Mouse (Mus musculus): ENCODE measurements around the gene Hoxd4. TPM values are rescaled to one million over a fixed set of nuclear protein-coding genes. Genes with fewer than 3 reads are reported as not detected.

Gene Hoxd4
- polyA plus RNA-seq, 1 experiment from 2014 or later, result 0.82 TPM

- DNase-seq (ENCODE audit: low spot score), result no peak
- peak overlapping the region; percentile 93; the same call in 1 of the 2 replicates for H3K4me2 ChIP-seq (ENCODE audit: low read depth, low read length)
Observed at GRCm38 (mm10) chr2:74763976-74764375, 52.2 kb downstream of the Hoxd4 start.

GRCm38 (mm10) chr2:74774359-74774758 lies 62.6 kb downstream of the Hoxd4 start:
- Histone ChIP-seq H3K27me3 (replicated peaks; ENCODE audit: control insufficient read depth, insufficient read depth, low read length) (no peaks in the 10 kb centered on the region; the same call in 1 of the 2 replicates), H3K27ac (replicated peaks; ENCODE audit: low read depth, low read length) (no peak overlapping the region), H3K4me2 (ENCODE audit: low read depth, low read length) (no peak overlapping the region), H3K9me3 (ENCODE audit: control insufficient read depth, low read length) (no peaks in the 10 kb centered on the region), H3K4me3 (ENCODE audit: low read depth, low read length) (no peak overlapping the region), H3K36me3 (ENCODE audit: control insufficient read depth, insufficient read depth, low read length) (no peaks in the 10 kb centered on the region), H3K4me1 (ENCODE audit: control insufficient read depth, insufficient read depth, low read length) (no peaks in the 10 kb centered on the region), H3K9ac (ENCODE audit: low read depth, low read length) (no peak overlapping the region)
- WGBS, result 80% methylated on average over 2 of the region's 2 CpGs
- DNase-seq (ENCODE audit: low spot score), result no peak
- ATAC-seq (ENCODE audit: low read depth), result no peak

More at GRCm38 (mm10) chr2:74763976-74764375, 52.2 kb downstream of the Hoxd4 start:
- peaks cover 12% of the 10 kb centered on the region for H3K4me1 ChIP-seq (ENCODE audit: control insufficient read depth, insufficient read depth, low read length)
- H3K4me3 ChIP-seq (ENCODE audit: low read depth, low read length), result peak overlapping the region; percentile 51; the same call in 1 of the 2 replicates
- ATAC-seq (ENCODE audit: low read depth), result no peak
- H3K27me3 ChIP-seq (replicated peaks; ENCODE audit: control insufficient read depth, insufficient read depth, low read length), result peaks cover 81% of the 10 kb centered on the region
- no peaks in the 10 kb centered on the region for H3K9me3 ChIP-seq (ENCODE audit: control insufficient read depth, low read length)
- 42% methylated on average over 10 of the region's 10 CpGs for WGBS
- no peak overlapping the region for H3K27ac ChIP-seq (replicated peaks; ENCODE audit: low read depth, low read length)
- H3K9ac ChIP-seq (ENCODE audit: low read depth, low read length), result no peak overlapping the region
- no peaks in the 10 kb centered on the region for H3K36me3 ChIP-seq (ENCODE audit: control insufficient read depth, insufficient read depth, low read length)

DNA sequence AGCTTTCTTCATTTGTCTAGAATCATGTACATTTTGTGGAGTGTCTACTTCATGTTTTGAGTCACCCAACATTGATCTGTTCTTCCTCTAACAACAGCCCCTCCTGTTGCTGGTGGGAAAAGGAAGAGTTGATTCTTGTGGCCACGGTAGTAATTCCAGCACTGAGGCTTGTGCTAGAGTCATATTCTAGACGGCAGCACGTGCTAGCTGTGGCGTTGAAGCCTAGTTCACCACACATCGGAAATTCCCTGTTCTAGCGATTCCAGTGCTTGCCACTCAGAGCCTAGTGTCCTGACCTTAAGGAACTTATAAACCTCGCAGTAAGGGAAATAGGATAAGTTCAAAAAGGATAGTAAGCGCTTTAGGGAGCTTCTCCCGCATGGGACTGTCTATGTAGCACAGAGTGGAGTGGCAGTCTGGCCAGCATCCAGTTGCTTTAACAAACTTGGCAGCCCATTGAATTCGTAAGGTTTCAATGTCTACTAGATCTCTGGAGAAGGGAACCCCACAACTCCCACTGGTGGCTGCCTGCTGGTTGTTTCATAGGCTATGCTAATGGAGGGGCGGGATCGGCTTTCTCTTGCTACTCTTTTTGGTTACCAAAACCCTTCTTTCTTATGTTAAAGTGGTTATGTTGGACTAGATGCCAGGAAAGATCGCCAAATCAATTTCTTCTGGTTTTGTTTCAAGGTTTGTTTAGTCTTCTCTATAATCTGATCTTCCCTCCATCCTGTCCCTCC lies 66.0 kb downstream of the Hoxd4 start:
- WGBS, result 58% methylated on average over 13 of the region's 13 CpGs
- H3K27me3 ChIP-seq (replicated peaks; ENCODE audit: control insufficient read depth, insufficient read depth, low read length), result no peaks in the 10 kb centered on the region
- H3K36me3 ChIP-seq (ENCODE audit: control insufficient read depth, insufficient read depth, low read length), result no peaks in the 10 kb centered on the region
- no peaks in the 10 kb centered on the region for H3K4me1 ChIP-seq (ENCODE audit: control insufficient read depth, insufficient read depth, low read length)
- H3K27ac ChIP-seq (replicated peaks; ENCODE audit: low read depth, low read length), result no peak overlapping the region
- no peak overlapping the region for H3K4me3 ChIP-seq (ENCODE audit: low read depth, low read length)
- no peaks in the 10 kb centered on the region for H3K9me3 ChIP-seq (ENCODE audit: control insufficient read depth, low read length)
- DNase-seq (ENCODE audit: low spot score) (peak; percentile 72), ATAC-seq (ENCODE audit: low read depth) (no peak)
- H3K9ac ChIP-seq (ENCODE audit: low read depth, low read length), result no peak overlapping the region
- H3K4me2 ChIP-seq (ENCODE audit: low read depth, low read length), result no peak overlapping the region

MicroRNAs encoded within 50 kb of the gene (microRNA counts, 519-probe panel; counts per million panel counts)
- 2,742 counts per million, percentile 59 among the panel's probes with 10 or more counts for microRNA mmu-miR-10b

Small RNAs within 50 kb of the gene (microRNA-seq; reads per million reads assigned to microRNA genes)
- gene Gm44463 (ENCODE audit: borderline number of aligned reads) (not detected), gene Mir10b (ENCODE audit: borderline number of aligned reads) (6,645 reads per million, percentile 92 among the genes with 10 or more reads in this experiment)

Other genes with a start within 250 kb of the Hoxd4 start
- 25.5 and 27.8 TPM in 2 replicates for gene Lnpk, start 132.5 kb upstream of the Hoxd4 start, polyA plus RNA-seq (2014; fragmentation: Nextera tagmentation; extraction: Ambion mirVana)
- gene Evx2, start 52.4 kb upstream of the Hoxd4 start, polyA plus RNA-seq (2014; fragmentation: Nextera tagmentation; extraction: Ambion mirVana), result not detected in 2 replicates
- gene Hoxd13, start 43.6 kb upstream of the Hoxd4 start, polyA plus RNA-seq (2014; fragmentation: Nextera tagmentation; extraction: Ambion mirVana), result not detected in 2 replicates
- gene Hoxd12, start 36.9 kb upstream of the Hoxd4 start, polyA plus RNA-seq (2014; fragmentation: Nextera tagmentation; extraction: Ambion mirVana), result not detected in 2 replicates
- not detected in 2 replicates for gene Hoxd11, start 32.4 kb upstream of the Hoxd4 start, polyA plus RNA-seq (2014; fragmentation: Nextera tagmentation; extraction: Ambion mirVana)
- gene Hoxd10, start 20.0 kb upstream of the Hoxd4 start, polyA plus RNA-seq (2014; fragmentation: Nextera tagmentation; extraction: Ambion mirVana), result 0.37 and 0.45 TPM in 2 replicates
- 2.0 and 2.3 TPM in 2 replicates for gene Hoxd9, start 14.2 kb upstream of the Hoxd4 start, polyA plus RNA-seq (2014; fragmentation: Nextera tagmentation; extraction: Ambion mirVana)
- gene Hoxd8, start 7.3 kb upstream of the Hoxd4 start, polyA plus RNA-seq (2014; fragmentation: Nextera tagmentation; extraction: Ambion mirVana), result 8.7 and 10.3 TPM in 2 replicates
- gene Hoxd3, start within 50 bp of the Hoxd4 start, polyA plus RNA-seq (2014; fragmentation: Nextera tagmentation; extraction: Ambion mirVana), result 3.8 and 4.7 TPM in 2 replicates
- 0.13 TPM in 1 of 2 replicates, not detected in the other for gene Gm28230, start 14.8 kb downstream of the Hoxd4 start, polyA plus RNA-seq (2014; fragmentation: Nextera tagmentation; extraction: Ambion mirVana)
- 3.9 and 4.7 TPM in 2 replicates for gene Hoxd1, start 51.1 kb downstream of the Hoxd4 start, polyA plus RNA-seq (2014; fragmentation: Nextera tagmentation; extraction: Ambion mirVana)
- gene Mtx2, start 113.9 kb downstream of the Hoxd4 start, polyA plus RNA-seq (2014; fragmentation: Nextera tagmentation; extraction: Ambion mirVana), result 121 and 140 TPM in 2 replicates

All from embryonic facial prominence, embryonic 14.5 days (tissue).